Mouse (Mus musculus) liver, adult 2 months (tissue): ENCODE data around the gene Entr1.

ENCODE experiments used
- CTCF ChIP-seq: fragments of 200-500 bp; IDR thresholded peaks from 2 replicates; pipeline ENCODE4 v1.5.1; 2011; ENCODE audit warnings: low read depth, low read length, control low read depth
- POLR2A ChIP-seq: fragments of 200-500 bp; IDR thresholded peaks from 2 replicates; pipeline ENCODE4 v1.6.1; 2011; ENCODE audit warnings: low read length, control low read depth; ENCODE audit not compliant: insufficient read depth; ENCODE audit errors: extremely low read depth

DNA sequence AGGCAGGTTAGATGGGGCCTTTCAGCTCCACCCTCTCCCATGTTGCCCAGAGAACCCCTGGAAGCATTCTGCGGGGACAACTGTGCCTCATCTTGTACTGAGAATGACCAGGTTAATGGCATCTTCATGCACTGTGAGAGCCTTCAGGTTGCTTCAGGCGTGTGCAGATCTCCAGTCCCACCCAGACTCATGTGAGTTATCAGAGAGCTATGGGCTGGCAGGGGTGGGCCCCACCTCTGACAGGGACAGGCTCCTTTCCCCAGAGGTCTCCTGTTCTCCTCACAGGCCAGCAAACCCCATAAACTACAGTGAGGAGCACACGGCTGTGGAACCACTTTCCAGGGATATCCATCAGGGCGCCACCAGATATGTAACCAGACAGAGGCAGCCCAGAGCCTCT is 11.9 kb upstream of the Entr1 start:
- TF ChIP-seq POLR2A (no peak), CTCF (no peak)
